Mouse (Mus musculus) stomach, embryonic 16.5 days (tissue): ENCODE measurements at regions not wholly inside any gene's neighbourhood (a gene's known extent, or its start where the extent isn't known, plus 50 kb on each side); places are given as distances from the start of the nearest gene placed in this dataset.

Experiments used
- ATAC-seq: fragments of 200-750 bp; cut with Nextera tagmentation; 2 replicates; pipeline ENCODE4 v1.8.0; 2017; ENCODE audit warnings: moderate number of reproducible peaks, moderate TSS enrichment; ENCODE audit not compliant: insufficient read depth, low FRiP score
- H3K27ac ChIP-seq: fragments of 300-500 bp; sonication (generic); 2 replicates; pipeline ENCODE4 v1.5.1; 2014; ENCODE audit warnings: low read length
- H3K27me3 ChIP-seq: fragments of 300-500 bp; sonication (generic); 2 replicates; pipeline ENCODE4 v1.6.1; 2014; ENCODE audit warnings: low read length, control low read depth, mixed read lengths; ENCODE audit not compliant: control insufficient read depth, insufficient read depth
- H3K36me3 ChIP-seq: fragments of 300-500 bp; sonication (generic); 2 replicates; pipeline ENCODE4 v1.6.1; 2014; ENCODE audit warnings: low read length; ENCODE audit not compliant: control insufficient read depth, insufficient read depth
- H3K4me1 ChIP-seq: fragments of 300-500 bp; sonication (generic); 2 replicates; pipeline ENCODE4 v1.6.1; 2014; ENCODE audit warnings: low read length, control low read depth, mixed read lengths; ENCODE audit not compliant: control insufficient read depth, insufficient read depth
- H3K4me2 ChIP-seq: fragments of 300-500 bp; sonication (generic); 2 replicates; pipeline ENCODE4 v1.6.1; 2014; ENCODE audit warnings: low read depth, low read length, mixed read lengths
- H3K4me3 ChIP-seq: fragments of 300-500 bp; sonication (generic); replicated peaks from 2 replicates; pipeline ENCODE4 v1.5.1; 2014; ENCODE audit warnings: mild to moderate bottlenecking, low read length
- H3K9ac ChIP-seq: fragments of 300-500 bp; sonication (generic); 2 replicates; pipeline ENCODE4 v1.6.1; 2014; ENCODE audit warnings: low read length
- H3K9me3 ChIP-seq: fragments of 300-500 bp; sonication (generic); replicated peaks from 2 replicates; pipeline ENCODE4 v1.6.1; 2016; ENCODE audit warnings: low read length, control low read depth; ENCODE audit not compliant: control insufficient read depth
- WGBS: fragments of 180-500 bp; shearing (Covaris S2); extraction: QIAGEN DNeasy Blood & Tissue Kit; methylation state at CpG from one replicate; pipeline ENCODE4 v1.1.7; 2014; 5-methylcytosine and 5-hydroxymethylcytosine counted together

DNA sequence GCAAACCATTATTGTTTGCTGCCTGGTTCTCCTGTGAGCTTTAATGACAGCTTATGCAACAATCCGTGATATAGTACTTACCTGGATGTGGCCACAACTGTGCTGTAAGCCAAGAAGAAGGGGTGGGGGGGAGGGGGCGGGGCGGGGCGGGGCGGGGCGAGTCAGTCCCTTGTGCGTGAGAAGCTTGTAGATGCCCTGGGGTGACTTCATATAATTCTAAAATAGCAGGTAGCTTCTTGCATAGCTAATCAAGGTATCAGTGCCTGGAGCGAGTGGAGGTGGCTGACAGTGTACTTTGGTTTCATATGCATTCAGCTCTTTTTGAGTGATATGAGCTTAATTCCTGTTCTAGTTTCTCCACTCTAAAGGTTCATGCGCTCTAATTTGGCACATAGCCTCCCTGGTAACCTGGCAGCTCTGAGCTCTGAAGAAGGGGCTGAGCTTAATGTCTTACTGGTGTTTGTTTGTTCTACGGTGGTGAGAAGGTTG lies 280.8 kb downstream of the Klf5 start:
- peak overlapping the region; percentile 54 for H3K4me2 ChIP-seq
- peaks cover 10% of the 10 kb centered on the region for H3K4me1 ChIP-seq
- peak; percentile 78; the same call in 1 of the 2 replicates for ATAC-seq
- no peaks in the 10 kb centered on the region for H3K27me3 ChIP-seq
- H3K36me3 ChIP-seq = no peaks in the 10 kb centered on the region
- H3K9ac ChIP-seq = peak overlapping the region; percentile 60
- peak overlapping the region; percentile 96 for H3K27ac ChIP-seq
- H3K9me3 ChIP-seq = no peaks in the 10 kb centered on the region
- peak overlapping the region; percentile 8; the same call in 1 of the 2 replicates for H3K4me3 ChIP-seq
- 26% methylated on average over 10 of the region's 10 CpGs for WGBS

DNA sequence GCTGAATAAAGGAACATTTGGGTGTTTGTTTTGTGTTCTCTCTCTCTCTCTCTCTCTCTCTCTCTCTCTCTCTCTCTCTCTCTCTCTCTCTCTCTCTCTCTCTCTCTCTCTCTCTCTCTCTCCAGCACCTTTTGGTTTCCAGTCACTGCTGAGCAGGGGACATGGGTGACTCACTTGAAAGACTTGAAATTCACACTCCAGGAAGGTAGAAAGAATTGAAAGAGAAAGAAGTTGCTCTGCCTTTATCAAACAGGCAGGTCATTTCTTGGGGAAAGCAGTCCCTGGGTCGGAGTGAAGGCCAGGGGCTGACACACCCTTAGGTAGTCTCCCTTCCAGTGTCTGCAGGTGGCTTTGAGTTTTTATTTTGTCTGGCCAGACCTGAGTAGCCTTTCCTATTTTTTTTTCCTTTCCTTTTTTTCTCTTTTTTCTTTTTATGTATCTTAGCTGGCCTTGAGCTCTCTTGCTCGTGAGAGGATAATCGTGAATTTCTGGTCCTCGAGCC lies 281.3 kb downstream of the Klf5 start:
- H3K36me3 ChIP-seq = no peaks in the 10 kb centered on the region
- peak overlapping the region; percentile 96 for H3K27ac ChIP-seq
- no peaks in the 10 kb centered on the region for H3K27me3 ChIP-seq
- ATAC-seq = peak; percentile 53; the same call in 1 of the 2 replicates
- H3K4me1 ChIP-seq = peaks cover 10% of the 10 kb centered on the region
- peak overlapping the region; percentile 54 for H3K4me2 ChIP-seq
- WGBS = 59% methylated on average over 4 of the region's 4 CpGs
- peak overlapping the region; percentile 21 for H3K4me3 ChIP-seq
- peak overlapping the region; percentile 60 for H3K9ac ChIP-seq
- H3K9me3 ChIP-seq = no peaks in the 10 kb centered on the region

DNA sequence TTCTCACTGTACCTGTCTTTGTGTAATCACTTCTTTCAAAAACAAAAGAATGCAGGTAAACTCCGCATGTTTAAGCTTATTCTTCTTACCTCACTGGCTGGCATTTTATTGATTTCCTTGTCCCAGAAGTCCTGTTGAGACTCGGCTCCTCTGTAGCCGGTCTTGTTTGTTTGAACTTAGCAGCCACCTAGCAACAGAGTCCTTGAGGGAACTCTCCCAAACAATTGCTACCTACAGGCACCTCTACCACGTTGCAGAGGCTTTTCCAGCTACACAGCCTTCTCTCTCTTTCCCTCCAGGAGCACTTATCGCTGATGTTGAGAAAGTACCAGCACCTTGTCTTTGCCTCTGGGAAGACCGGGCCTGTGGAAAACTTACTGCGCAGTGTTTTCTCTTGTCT lies 285.7 kb downstream of the Klf5 start:
- ATAC-seq = peak; percentile 70; the same call in 1 of the 2 replicates
- no peak overlapping the region for H3K4me3 ChIP-seq
- 24% methylated on average over 7 of the region's 7 CpGs for WGBS
- peak overlapping the region; percentile 27 for H3K9ac ChIP-seq
- peaks cover 10% of the 10 kb centered on the region for H3K4me1 ChIP-seq
- no peaks in the 10 kb centered on the region for H3K36me3 ChIP-seq
- H3K27me3 ChIP-seq = no peaks in the 10 kb centered on the region
- peak overlapping the region; percentile 30; the same call in 1 of the 2 replicates for H3K4me2 ChIP-seq
- no peaks in the 10 kb centered on the region for H3K9me3 ChIP-seq
- H3K27ac ChIP-seq = peak overlapping the region; percentile 86

DNA sequence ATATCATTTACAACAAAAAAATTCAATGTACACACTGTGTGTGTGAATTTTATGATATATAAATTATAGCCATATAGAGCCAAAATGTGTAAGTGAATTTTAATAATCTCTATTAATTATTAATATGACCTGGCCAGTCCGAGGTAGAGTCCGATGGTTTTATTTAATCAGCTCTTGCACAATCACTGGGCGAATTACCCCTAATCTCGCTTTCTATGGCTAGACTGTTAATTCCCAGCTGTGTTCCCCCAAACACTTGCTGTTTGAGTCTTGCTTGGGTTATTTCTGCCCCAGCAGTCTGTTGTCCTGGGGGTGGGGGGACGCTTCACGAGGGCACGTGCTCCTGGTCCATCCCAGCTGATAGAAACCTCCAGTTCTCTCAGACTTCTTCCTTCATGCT lies 287.5 kb downstream of the Klf5 start:
- H3K27me3 ChIP-seq = no peaks in the 10 kb centered on the region
- no peak overlapping the region for H3K4me2 ChIP-seq
- no peak overlapping the region for H3K4me3 ChIP-seq
- 0 out of 2 replicates have a peak overlapping the region, but pooled peaks have one; percentile 0 for H3K27ac ChIP-seq
- no peak overlapping the region for H3K9ac ChIP-seq
- WGBS = 73% methylated on average over 7 of the region's 7 CpGs
- ATAC-seq = no peak
- H3K4me1 ChIP-seq = peaks cover 3% of the 10 kb centered on the region; the same call in 1 of the 2 replicates
- no peaks in the 10 kb centered on the region for H3K36me3 ChIP-seq
- no peaks in the 10 kb centered on the region for H3K9me3 ChIP-seq

DNA sequence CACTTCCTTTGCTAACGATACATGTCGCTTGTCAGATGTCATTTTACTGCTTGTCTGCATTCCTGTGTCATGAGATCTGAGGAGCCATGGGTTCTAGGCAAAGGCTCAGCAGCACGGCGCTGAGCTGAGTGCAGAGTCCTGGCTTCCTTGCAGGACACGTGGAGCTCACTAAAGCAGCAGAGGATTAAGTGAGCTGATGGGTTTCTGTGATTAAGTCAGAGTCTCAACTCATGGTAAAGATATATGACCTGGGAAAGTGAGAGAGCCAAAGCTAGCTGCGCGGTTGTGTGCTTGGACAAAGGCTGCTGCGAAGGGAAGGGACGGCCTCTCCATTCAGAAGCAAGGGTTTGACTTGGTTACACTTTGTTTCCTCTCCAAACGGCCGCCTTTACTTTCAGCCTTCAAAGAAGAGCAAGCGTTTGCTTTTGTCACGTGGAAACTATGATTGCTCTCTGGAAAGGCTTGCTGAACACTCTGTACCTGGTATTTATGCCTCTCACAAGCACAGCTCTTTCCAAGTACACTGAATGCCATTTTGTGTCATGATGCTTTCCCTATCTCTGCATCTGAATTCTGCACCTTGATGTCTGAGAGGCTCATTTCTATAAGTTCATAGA lies 292.5 kb downstream of the Klf5 start:
- 26% methylated on average over 13 of the region's 13 CpGs for WGBS
- Histone ChIP-seq H3K27me3 (no peaks in the 10 kb centered on the region), H3K4me3 (no peak overlapping the region), H3K27ac (peak overlapping the region; percentile 84), H3K9ac (peak overlapping the region; percentile 27), H3K4me2 (0 out of 2 replicates have a peak overlapping the region, but pooled peaks have one; percentile 8), H3K36me3 (no peaks in the 10 kb centered on the region), H3K9me3 (no peaks in the 10 kb centered on the region), H3K4me1 (peaks cover 6% of the 10 kb centered on the region)
- peak; percentile 90 for ATAC-seq

DNA sequence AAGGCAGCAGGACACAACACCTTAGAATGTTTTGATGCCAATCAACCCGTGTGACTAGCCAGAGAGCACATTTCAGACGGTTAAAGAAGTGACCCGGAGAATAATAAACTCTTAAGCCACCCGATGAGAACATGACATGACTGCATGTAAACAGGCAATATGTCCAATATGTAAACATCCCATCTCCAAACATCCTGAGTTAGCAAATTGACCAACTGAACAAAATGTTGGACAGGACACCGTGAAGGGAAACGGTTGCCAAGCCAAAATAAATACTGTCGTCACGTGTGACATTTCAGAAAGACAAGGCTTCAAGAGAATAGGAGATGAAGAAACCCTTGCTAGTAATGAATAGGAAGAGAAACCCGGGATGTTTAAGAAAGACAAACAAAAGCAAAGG lies 294.4 kb downstream of the Klf5 start:
- peak overlapping the region; percentile 84; the same call in 1 of the 2 replicates for H3K27ac ChIP-seq
- no peak overlapping the region for H3K4me3 ChIP-seq
- no peaks in the 10 kb centered on the region for H3K9me3 ChIP-seq
- H3K27me3 ChIP-seq = no peaks in the 10 kb centered on the region
- no peak for ATAC-seq
- H3K9ac ChIP-seq = no peak overlapping the region
- peaks cover 6% of the 10 kb centered on the region for H3K4me1 ChIP-seq
- no peak overlapping the region for H3K4me2 ChIP-seq
- WGBS = 53% methylated on average over 9 of the region's 9 CpGs
- no peaks in the 10 kb centered on the region for H3K36me3 ChIP-seq

DNA sequence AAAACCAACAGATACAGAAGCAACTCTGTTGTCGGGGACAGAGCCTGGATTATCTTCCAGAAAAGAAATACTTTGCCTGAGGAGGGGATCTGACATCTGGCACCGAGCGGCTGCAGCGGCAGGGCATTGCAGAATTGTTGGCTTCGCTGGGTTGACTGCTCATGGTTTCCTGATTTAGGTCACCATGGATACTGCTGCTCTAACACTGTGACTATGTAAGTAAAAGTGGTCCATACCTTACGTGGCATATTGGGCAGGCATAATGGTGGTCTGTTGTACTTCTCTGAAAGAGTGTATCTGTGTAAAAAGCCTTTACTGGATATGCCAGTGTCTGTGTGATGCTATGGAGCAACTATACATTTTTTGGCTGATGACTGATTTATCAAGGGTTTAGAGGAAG lies 295.4 kb downstream of the Klf5 start:
- ATAC-seq = no peak
- Histone ChIP-seq H3K4me3 (no peak overlapping the region), H3K36me3 (no peaks in the 10 kb centered on the region), H3K9me3 (no peaks in the 10 kb centered on the region), H3K27me3 (no peaks in the 10 kb centered on the region), H3K9ac (no peak overlapping the region), H3K27ac (no peak overlapping the region), H3K4me2 (no peak overlapping the region), H3K4me1 (peaks cover 6% of the 10 kb centered on the region)
- WGBS = 77% methylated on average over 6 of the region's 6 CpGs

DNA sequence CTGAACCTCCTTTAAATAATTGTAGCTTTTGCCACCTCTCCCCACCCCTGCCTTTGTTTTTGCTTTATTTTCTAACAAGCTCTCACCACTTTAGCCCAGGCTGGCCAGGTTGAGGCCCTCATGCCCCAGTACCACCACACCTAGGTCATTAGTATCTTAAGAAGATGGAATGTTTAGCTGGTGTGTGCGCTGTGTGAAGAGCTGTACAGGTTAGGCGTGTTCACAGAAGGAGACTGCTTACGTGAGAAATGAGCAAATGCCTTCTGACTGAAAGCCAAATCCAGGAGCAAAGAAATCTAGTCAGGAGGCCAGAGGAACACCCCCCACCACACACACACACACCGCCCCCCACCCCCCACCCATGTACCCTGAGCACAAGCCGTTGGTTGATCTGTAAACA lies 303.4 kb downstream of the Klf5 start:
- no peak for ATAC-seq
- Histone ChIP-seq H3K4me3 (no peak overlapping the region), H3K9ac (no peak overlapping the region), H3K4me1 (peaks cover 4% of the 10 kb centered on the region), H3K27me3 (no peaks in the 10 kb centered on the region), H3K9me3 (no peaks in the 10 kb centered on the region), H3K4me2 (no peak overlapping the region), H3K36me3 (no peaks in the 10 kb centered on the region), H3K27ac (peak overlapping the region; percentile 25; the same call in 1 of the 2 replicates)
- WGBS = 65% methylated on average over 5 of the region's 5 CpGs

DNA sequence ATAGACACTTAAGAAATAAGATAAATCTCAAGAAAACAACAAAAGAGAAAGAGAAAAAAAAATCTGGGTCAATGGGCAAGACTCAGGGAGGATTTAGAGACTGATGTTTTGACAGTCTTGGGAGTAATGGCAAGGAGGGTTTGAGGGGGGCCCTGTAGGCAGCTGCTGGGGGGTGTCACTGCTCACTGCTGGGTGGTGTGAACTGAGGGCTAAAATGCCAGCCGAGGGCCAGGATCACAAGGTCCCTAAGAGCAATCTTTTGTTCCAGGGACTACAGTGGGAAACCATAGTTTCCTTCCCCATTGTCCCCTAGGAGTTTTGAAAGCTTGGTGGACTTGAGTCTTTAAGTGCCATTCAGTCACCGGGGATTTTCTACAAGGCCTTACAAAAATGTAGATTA lies 304.8 kb downstream of the Klf5 start:
- no peaks in the 10 kb centered on the region for H3K27me3 ChIP-seq
- H3K4me1 ChIP-seq = peaks cover 4% of the 10 kb centered on the region
- H3K27ac ChIP-seq = peak overlapping the region; percentile 90; the same call in 1 of the 2 replicates
- ATAC-seq = no peak
- H3K4me3 ChIP-seq = no peak overlapping the region
- H3K36me3 ChIP-seq = no peaks in the 10 kb centered on the region
- 69% methylated on average over 2 of the region's 2 CpGs for WGBS
- H3K4me2 ChIP-seq = no peak overlapping the region
- no peak overlapping the region for H3K9ac ChIP-seq
- no peaks in the 10 kb centered on the region for H3K9me3 ChIP-seq
